In the genomic region with DNA sequence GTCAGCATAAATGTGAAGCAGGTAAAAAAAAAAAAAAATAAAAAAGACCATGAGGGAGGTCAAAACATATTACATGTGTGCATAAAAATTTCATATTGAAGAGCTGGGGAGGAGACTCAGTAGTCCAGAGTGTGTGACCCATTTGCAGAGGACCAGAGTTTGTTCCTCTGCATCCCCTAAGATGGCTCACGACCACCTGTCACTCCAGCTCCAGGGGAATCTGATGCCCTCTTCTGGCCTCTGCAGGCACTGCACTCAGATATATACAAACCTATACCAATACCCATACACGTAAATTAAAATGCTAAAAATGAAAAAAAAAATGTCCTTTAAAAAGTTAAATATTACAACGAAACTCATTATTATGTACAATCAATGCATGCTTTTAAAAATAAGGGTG, we compare ENCODE assay signal across 12 mouse cellular contexts.
A peak's percentile ranks its signal among the peaks of the same experiment; 100 is the strongest.
DNase-seq lines count a peak whose midpoint lies in the region; ATAC-seq and TF ChIP-seq lines count a peak whose summit lies in the region.
"Had no signal": no experiment of that assay in that cellular context is flagged by ENCODE, and none has a peak within 500 bp of the region (broad histone marks: within the 10 kb centered on the region; RNA-seq: fewer than 3 reads in every experiment).

No protein-coding gene starts in this region.

- no peak overlapping the region for H3K27ac ChIP-seq in embryonic facial prominence, embryonic 11.5 days (replicated peaks; ENCODE audit: low read depth, low read length)
- H3K27ac ChIP-seq in embryonic facial prominence, embryonic 10.5 days (replicated peaks), result no peak overlapping the region
- H3K27ac ChIP-seq in kidney, adult 2 months (ENCODE audit: insufficient read depth, low read depth, low read length), result no peak overlapping the region
- peak overlapping the region; percentile 19; the same call in 1 of the 2 replicates for H3K27ac ChIP-seq in midbrain, postnatal 0 days (ENCODE audit: low read depth, low read length)
- H3K27ac ChIP-seq in midbrain, embryonic 16.5 days (ENCODE audit: low read length), result no peak overlapping the region
- no peak overlapping the region for H3K27ac ChIP-seq in stomach, postnatal 0 days (replicated peaks)

- H3K4me3 ChIP-seq in embryonic facial prominence, embryonic 11.5 days (ENCODE audit: low read depth, low read length), result no peak overlapping the region
- H3K4me3 ChIP-seq in embryonic facial prominence, embryonic 10.5 days, result no peak overlapping the region
- no peak overlapping the region for H3K4me3 ChIP-seq in kidney, adult 2 months (ENCODE audit: insufficient read depth, low read depth, low read length)
- H3K4me3 ChIP-seq in midbrain, postnatal 0 days (ENCODE audit: low read depth, low read length), result no peak overlapping the region
- H3K4me3 ChIP-seq in midbrain, embryonic 16.5 days (ENCODE audit: low read depth, low read length), result no peak overlapping the region
- no peak overlapping the region for H3K4me3 ChIP-seq in stomach, postnatal 0 days (ENCODE audit: low read depth, low read length)
- H3K4me3 ChIP-seq: erythroblast, embryonic 14.5 days had no signal

- H3K9ac ChIP-seq in embryonic facial prominence, embryonic 11.5 days (replicated peaks; ENCODE audit: low read length), result no peak overlapping the region
- H3K9ac ChIP-seq in midbrain, postnatal 0 days (replicated peaks; ENCODE audit: low read length, poor library complexity, severe bottlenecking), result no peak overlapping the region
- no peak overlapping the region for H3K9ac ChIP-seq in midbrain, embryonic 16.5 days (ENCODE audit: low read depth, low read length)
- H3K9ac ChIP-seq in stomach, postnatal 0 days (ENCODE audit: low read length), result no peak overlapping the region

- peak; percentile 23 for DNase-seq in embryonic facial prominence, embryonic 11.5 days (ENCODE audit: low spot score)
- DNase-seq in embryonic facial prominence, embryonic 10.5 days (ENCODE audit: low spot score), result no peak
- no peak for DNase-seq in kidney, adult 2 months
- no peak for DNase-seq in kidney, postnatal 10 days
- DNase-seq in midbrain, postnatal 0 days (ENCODE audit: low spot score), result no peak
- DNase-seq in retina, postnatal 1 day, result peak; percentile 45
- DNase-seq in stomach, postnatal 0 days (ENCODE audit: low spot score), result no peak
- DNase-seq: lung, postnatal 14 days; thymus, adult 18-20 months had no signal

- H3K27me3 ChIP-seq in embryonic facial prominence, embryonic 11.5 days (ENCODE audit: control insufficient read depth, insufficient read depth, low read length), result no peaks in the 10 kb centered on the region
- H3K27me3 ChIP-seq in embryonic facial prominence, embryonic 10.5 days (replicated peaks; ENCODE audit: low read depth, poor library complexity, severe bottlenecking), result no peaks in the 10 kb centered on the region
- H3K27me3 ChIP-seq in kidney, adult 2 months (replicated peaks; ENCODE audit: control insufficient read depth, insufficient read depth, low read length), result no peaks in the 10 kb centered on the region
- no peaks in the 10 kb centered on the region for H3K27me3 ChIP-seq in midbrain, postnatal 0 days (ENCODE audit: insufficient read depth, low read length)
- no peaks in the 10 kb centered on the region for H3K27me3 ChIP-seq in midbrain, embryonic 16.5 days (ENCODE audit: control insufficient read depth, insufficient read depth, low read depth, low read length)
- no peaks in the 10 kb centered on the region for H3K27me3 ChIP-seq in stomach, postnatal 0 days (ENCODE audit: control insufficient read depth, insufficient read depth, low read length)

- TF ChIP-seq POLR2A in kidney, adult 2 months (IDR thresholded peaks at IDR 0.05; ENCODE audit: low read depth, low read length), result no peak

- H3K36me3 ChIP-seq in embryonic facial prominence, embryonic 11.5 days (replicated peaks; ENCODE audit: control insufficient read depth, insufficient read depth, low read depth, low read length), result no peaks in the 10 kb centered on the region
- no peaks in the 10 kb centered on the region for H3K36me3 ChIP-seq in embryonic facial prominence, embryonic 10.5 days (replicated peaks)
- H3K36me3 ChIP-seq in kidney, adult 2 months (ENCODE audit: control insufficient read depth, insufficient read depth, low read length), result no peaks in the 10 kb centered on the region
- no peaks in the 10 kb centered on the region for H3K36me3 ChIP-seq in midbrain, postnatal 0 days (ENCODE audit: insufficient read depth, low read length)
- H3K36me3 ChIP-seq in midbrain, embryonic 16.5 days (ENCODE audit: control insufficient read depth, insufficient read depth, low read length), result no peaks in the 10 kb centered on the region
- H3K36me3 ChIP-seq in stomach, postnatal 0 days (ENCODE audit: control insufficient read depth, insufficient read depth, low read length), result no peaks in the 10 kb centered on the region

- WGBS in embryonic facial prominence, embryonic 11.5 days, result 73% methylated on average over 3 of the region's 3 CpGs
- WGBS in embryonic facial prominence, embryonic 10.5 days, result 67% methylated on average over 3 of the region's 3 CpGs
- WGBS in kidney, adult 2 months, result 56% methylated on average over 3 of the region's 3 CpGs
- 72% methylated on average over 3 of the region's 3 CpGs for WGBS in midbrain, postnatal 0 days
- 64% methylated on average over 3 of the region's 3 CpGs for WGBS in midbrain, embryonic 16.5 days
- WGBS in stomach, postnatal 0 days, result 55% methylated on average over 3 of the region's 3 CpGs

- TF ChIP-seq CTCF in kidney, adult 2 months (conservative IDR thresholded peaks at IDR 0.05; ENCODE audit: insufficient read depth, insufficient read length, low read depth, low read length), result peak; percentile 27; the same call in 1 of the 2 replicates
- peak; percentile 64 for TF ChIP-seq CTCF in midbrain, postnatal 0 days (IDR thresholded peaks at IDR 0.05)
- no peak for TF ChIP-seq CTCF in stomach, postnatal 0 days (IDR thresholded peaks at IDR 0.05; ENCODE audit: low read depth)

- H3K4me1 ChIP-seq in embryonic facial prominence, embryonic 11.5 days (ENCODE audit: control insufficient read depth, insufficient read depth, low read length), result no peaks in the 10 kb centered on the region
- H3K4me1 ChIP-seq in embryonic facial prominence, embryonic 10.5 days, result 0 out of 2 replicates have a peak, but pooled peaks cover 8% of the 10 kb centered on the region
- no peaks in the 10 kb centered on the region for H3K4me1 ChIP-seq in kidney, adult 2 months (ENCODE audit: control insufficient read depth, insufficient read depth, low read length)
- H3K4me1 ChIP-seq in midbrain, postnatal 0 days (ENCODE audit: insufficient read depth, low read length), result no peaks in the 10 kb centered on the region
- 0 out of 2 replicates have a peak, but pooled peaks cover 4% of the 10 kb centered on the region for H3K4me1 ChIP-seq in midbrain, embryonic 16.5 days (ENCODE audit: control insufficient read depth, insufficient read depth, low read length)
- H3K4me1 ChIP-seq in stomach, postnatal 0 days (replicated peaks; ENCODE audit: control insufficient read depth, insufficient read depth), result no peaks in the 10 kb centered on the region

- no peak for ATAC-seq in embryonic facial prominence, embryonic 11.5 days (replicated peaks; ENCODE audit: insufficient number of reproducible peaks, low FRiP score, low TSS enrichment, low read depth)
- ATAC-seq in midbrain, postnatal 0 days (ENCODE audit: low FRiP score), result no peak
- no peak for ATAC-seq in midbrain, embryonic 16.5 days
- no peak for ATAC-seq in stomach, postnatal 0 days (ENCODE audit: low FRiP score, low TSS enrichment)

- no peak for TF ChIP-seq EP300 in stomach, postnatal 0 days (optimal IDR thresholded peaks at IDR 0.05)

- H3K9me3 ChIP-seq in embryonic facial prominence, embryonic 11.5 days (replicated peaks; ENCODE audit: control insufficient read depth, low read length), result no peaks in the 10 kb centered on the region
- H3K9me3 ChIP-seq in embryonic facial prominence, embryonic 10.5 days, result no peaks in the 10 kb centered on the region
- H3K9me3 ChIP-seq in midbrain, postnatal 0 days (ENCODE audit: low read length), result no peaks in the 10 kb centered on the region
- no peaks in the 10 kb centered on the region for H3K9me3 ChIP-seq in midbrain, embryonic 16.5 days (replicated peaks; ENCODE audit: control insufficient read depth, low read length, poor library complexity, severe bottlenecking)
- H3K9me3 ChIP-seq in stomach, postnatal 0 days (ENCODE audit: control insufficient read depth, low read length), result no peaks in the 10 kb centered on the region

- no peak overlapping the region for H3K4me2 ChIP-seq in embryonic facial prominence, embryonic 11.5 days (ENCODE audit: low read depth, low read length)
- no peak overlapping the region for H3K4me2 ChIP-seq in midbrain, postnatal 0 days (ENCODE audit: low read depth, low read length, poor library complexity, severe bottlenecking)
- H3K4me2 ChIP-seq in midbrain, embryonic 16.5 days (ENCODE audit: low read length), result no peak overlapping the region
- no peak overlapping the region for H3K4me2 ChIP-seq in stomach, postnatal 0 days (replicated peaks; ENCODE audit: low read depth)
- H3K4me2 ChIP-seq: midbrain, embryonic 11.5 days had no signal

Comparison
In these comparisons a context has a peak if more than half of its experiments do, and no peak if none do; other contexts are left out.
1. DNase-seq: peak in embryonic facial prominence, embryonic 11.5 days (single experiment) and retina, postnatal 1 day (single experiment); none in embryonic facial prominence, embryonic 10.5 days (single experiment), kidney, adult 2 months (single experiment), kidney, postnatal 10 days (single experiment), midbrain, postnatal 0 days (single experiment) and stomach, postnatal 0 days (single experiment).